Mouse (Mus musculus): ENCODE data around the gene Pparg. TPM values are rescaled to one million over a fixed set of nuclear protein-coding genes. Genes with fewer than 3 reads are reported as not detected.

Pparg gene
- total RNA-seq (2023) = 1.5 TPM in 1 of 4 replicates, not detected in the others

GRCm38 (mm10) chr6:115360776-115361605 is at the start of gene Pparg:
Pparg (plus strand) TSS chr6:115360951.

Other genes starting within 250 kb of the Pparg start
- gene Syn2, start 226.0 kb upstream of the Pparg start, total RNA-seq (2023) = not detected in 4 replicates
- not detected in 4 replicates for gene Gm17482, start 133.6 kb upstream of the Pparg start, total RNA-seq (2023)
- gene Timp4, start 108.7 kb upstream of the Pparg start, total RNA-seq (2023) = not detected in 4 replicates
- gene Tsen2, start 183.7 kb downstream of the Pparg start, total RNA-seq (2023) = 7.5 to 9.6 TPM (median 8.1 TPM) in 4 replicates
- not detected in 4 replicates for gene Mkrn2os, start 231.6 kb downstream of the Pparg start, total RNA-seq (2023)
- 26.7 to 42.8 TPM (median 35.7 TPM) in 4 replicates for gene Mkrn2, start 241.0 kb downstream of the Pparg start, total RNA-seq (2023)

Data from B cell, adult 62 days (primary cell).